Mouse (Mus musculus) left cerebral cortex, adult 11 months (tissue): ENCODE results near the gene Lekr1.
A peak's percentile ranks its signal among the peaks of the same experiment; 100 is the strongest.

Source experiments
- DNase-seq: peaks from one replicate; pipeline ENCODE4 v3.0.0; 2022; ENCODE audit warnings: low spot score

Lekr1 gene

GRCm38 (mm10) chr3:65656902-65657660 lies 8.9 kb upstream of the Lekr1 start:
- no peak for DNase-seq

- DNase-seq, result no peak
Observed at GRCm38 (mm10) chr3:65658081-65658612, 7.9 kb upstream of the Lekr1 start.

DNA sequence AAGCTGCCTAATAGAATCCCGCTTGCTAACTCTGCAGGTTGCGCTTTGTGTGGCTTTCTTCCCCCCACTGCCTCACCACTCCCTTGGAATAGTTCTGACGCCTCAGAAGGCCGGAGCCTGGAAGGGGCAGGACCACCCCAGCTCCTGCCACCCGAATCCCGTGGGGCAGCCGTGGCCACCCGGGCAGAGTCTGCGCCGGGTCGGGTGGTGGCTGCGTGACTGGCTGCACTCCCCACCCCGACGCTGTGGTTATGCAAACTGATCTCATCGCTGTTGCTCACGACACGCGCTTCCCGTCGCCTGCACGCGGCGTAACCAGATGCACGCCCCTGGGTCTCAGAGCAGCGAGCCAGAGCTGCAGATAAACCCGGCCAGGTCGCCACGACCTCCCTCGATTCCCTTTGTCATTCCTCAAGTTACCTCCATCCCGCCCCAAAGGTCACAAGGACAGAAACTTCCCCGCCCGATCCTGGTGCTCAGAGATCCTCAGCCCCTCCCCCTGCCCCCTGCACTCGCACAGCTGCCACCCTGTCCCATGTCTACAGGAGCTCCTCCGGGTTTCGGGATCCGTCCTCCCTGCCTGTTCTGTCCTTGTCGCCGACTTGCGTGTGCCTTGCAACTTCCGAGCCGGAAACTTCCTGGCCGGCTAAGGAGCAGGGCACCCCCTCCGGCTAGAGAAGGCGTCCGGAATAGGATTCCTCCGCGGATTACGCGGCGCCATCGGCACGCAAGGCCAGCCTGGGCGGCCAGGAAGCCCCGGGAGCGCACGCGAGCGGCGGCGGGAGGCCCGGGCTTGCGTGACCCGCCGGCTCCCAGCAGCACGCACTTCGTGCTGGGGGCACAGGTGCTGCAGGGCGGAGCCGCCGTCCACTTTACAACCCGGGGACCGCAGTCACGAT lies 7.1 kb upstream of the Lekr1 start:
- DNase-seq, result peak; percentile 60

DNA sequence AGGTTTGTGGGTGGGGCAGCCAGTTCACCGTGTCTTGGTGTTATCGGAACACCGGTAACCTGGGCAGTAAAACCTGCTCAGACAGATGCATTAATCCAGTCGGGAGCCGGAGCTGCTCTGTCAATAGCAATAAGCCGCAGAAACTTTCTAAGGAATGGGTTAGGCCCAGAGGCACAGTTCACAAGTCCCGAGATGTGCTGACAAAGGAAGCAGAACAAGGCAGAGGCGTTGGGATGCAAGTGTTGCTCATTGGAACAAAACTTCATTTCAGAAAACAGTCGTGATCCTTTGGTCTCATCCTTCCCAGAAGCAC lies 6.5 kb upstream of the Lekr1 start:
- DNase-seq, result no peak

DNA sequence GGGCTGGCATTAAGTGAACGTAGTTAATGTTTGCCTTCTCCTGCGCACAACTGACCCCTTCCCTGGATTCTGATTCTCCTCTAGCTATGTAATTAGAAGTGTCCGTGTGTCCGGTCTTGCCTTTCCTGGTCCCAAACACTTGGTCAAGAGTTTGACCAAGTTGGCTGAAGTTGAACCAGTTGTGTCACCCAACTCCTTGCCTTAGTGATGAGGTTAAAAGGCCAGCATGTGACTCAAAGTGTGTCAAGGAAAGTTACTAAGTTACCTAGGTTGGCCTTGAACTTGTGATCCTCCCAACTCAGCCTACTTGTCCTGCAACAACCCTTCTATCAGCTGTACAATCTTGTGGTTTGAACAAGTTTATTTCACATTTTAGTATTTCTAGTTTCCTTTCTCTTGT lies 5.7 kb upstream of the Lekr1 start:
- no peak for DNase-seq

- no peak for DNase-seq
Observed at GRCm38 (mm10) chr3:65661731-65662130, 4.3 kb upstream of the Lekr1 start.

GRCm38 (mm10) chr3:65663176-65663575 lies 2.9 kb upstream of the Lekr1 start:
- DNase-seq, result no peak

- DNase-seq, result no peak
Observed at GRCm38 (mm10) chr3:65670216-65670615, 4.2 kb downstream of the Lekr1 start.

DNA sequence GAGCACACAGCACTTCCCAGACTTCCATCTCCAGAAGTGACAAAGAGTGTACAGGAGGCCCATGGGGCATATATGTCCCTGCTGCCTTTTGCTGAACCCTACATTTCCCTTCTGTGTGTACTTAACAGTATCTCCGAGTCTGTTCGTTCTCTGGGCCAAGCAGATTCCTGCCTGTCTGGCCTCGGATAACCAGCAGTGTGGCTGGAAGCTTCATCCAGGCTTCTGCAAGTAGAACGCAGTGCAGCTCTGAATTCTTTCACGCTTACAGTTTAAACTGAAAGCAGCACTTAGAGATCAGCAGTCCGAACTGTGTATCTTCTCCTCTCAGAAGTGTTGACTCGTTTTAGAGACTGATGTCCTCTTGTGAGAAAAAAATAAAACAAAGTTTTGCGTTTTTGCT lies 7.7 kb downstream of the Lekr1 start:
- no peak for DNase-seq

GRCm38 (mm10) chr3:65680612-65681011 lies 14.6 kb downstream of the Lekr1 start:
- DNase-seq, result no peak

GRCm38 (mm10) chr3:65689705-65690104 lies 23.7 kb downstream of the Lekr1 start:
- no peak for DNase-seq

- DNase-seq, result no peak
Observed at GRCm38 (mm10) chr3:65690850-65691249, 24.8 kb downstream of the Lekr1 start.

DNA sequence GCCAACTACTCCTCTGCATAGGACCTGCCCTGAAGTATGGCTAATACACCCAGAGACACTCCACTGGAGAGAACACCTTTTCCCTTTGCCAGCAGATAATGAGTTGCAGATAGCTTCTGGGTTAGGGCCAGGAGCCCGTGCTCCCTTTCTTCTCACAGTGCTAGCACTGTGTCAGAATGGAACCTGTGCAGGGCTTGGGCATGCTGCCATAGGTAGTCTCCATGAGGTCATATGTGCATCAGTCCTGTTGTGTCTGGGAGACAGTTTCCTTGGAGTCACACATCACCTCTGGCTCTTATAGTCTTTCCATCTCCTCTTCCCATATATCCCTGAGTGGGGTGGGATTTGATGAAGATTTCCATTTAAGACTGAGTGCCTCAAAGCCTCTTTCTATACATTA lies 33.7 kb downstream of the Lekr1 start:
- no peak for DNase-seq

GRCm38 (mm10) chr3:65714372-65714771 lies 48.3 kb downstream of the Lekr1 start:
- DNase-seq, result no peak

DNA sequence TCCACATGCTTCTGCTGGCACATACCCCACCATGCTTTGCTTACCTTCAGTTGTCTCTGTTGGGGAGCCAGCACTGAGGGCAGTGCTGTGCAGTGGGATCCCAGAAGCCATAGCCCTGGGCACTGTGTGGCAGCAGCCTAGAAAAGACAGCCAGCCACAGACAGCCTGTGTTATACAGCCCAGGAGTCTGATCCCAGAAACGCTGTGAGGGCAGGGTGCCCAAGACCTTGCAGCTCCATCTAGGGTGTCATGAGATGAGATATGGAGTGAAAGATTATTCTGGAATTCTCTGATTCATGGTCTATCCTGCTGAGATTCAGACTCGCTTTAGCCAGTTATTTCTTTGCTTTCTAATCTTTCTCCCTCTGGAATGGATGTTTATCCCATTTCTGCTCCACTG lies 51.4 kb downstream of the Lekr1 start:
- no peak for DNase-seq

DNA sequence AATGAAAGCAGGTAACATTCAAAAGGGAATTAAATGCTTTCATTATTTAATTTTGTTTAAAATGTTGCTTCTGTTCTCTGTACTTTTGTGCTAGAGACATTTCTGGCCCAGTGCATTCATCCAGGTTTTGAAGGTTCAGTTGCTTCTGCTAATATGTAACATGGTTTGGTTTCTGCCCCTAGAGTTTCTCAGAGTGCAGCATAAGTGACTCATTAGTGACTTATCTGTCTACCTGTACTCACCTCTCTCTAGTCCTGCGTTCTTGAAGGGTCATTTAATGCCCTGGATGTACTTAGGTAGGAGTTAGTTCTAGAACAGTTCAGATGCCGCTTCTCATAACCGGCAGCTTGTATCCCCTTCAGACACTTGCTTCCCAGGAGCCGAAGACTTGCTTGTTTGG lies 56.9 kb downstream of the Lekr1 start:
- no peak for DNase-seq

DNA sequence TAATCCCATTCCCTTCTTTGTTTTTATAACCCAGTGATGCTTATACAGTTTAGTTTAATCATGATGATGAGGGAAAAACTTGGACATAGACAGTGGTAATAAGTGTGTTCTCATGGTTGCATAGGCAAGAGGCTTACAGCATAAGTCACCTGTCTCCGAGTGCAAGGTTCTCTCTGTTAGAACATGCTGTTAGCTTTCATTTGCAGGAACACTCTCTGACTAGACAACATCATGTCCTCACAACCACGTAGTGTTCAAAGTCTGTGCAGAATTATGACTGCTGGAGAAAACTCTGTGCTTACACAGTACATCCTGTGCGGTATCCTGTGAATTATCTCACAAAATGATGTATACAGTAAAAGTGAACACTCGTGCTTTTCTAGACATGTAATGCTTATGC lies 57.6 kb downstream of the Lekr1 start:
- DNase-seq, result no peak

- no peak for DNase-seq
Observed at GRCm38 (mm10) chr3:65737816-65738215, 71.8 kb downstream of the Lekr1 start.

GRCm38 (mm10) chr3:65744936-65745335 lies 78.9 kb downstream of the Lekr1 start:
- DNase-seq, result no peak

DNA sequence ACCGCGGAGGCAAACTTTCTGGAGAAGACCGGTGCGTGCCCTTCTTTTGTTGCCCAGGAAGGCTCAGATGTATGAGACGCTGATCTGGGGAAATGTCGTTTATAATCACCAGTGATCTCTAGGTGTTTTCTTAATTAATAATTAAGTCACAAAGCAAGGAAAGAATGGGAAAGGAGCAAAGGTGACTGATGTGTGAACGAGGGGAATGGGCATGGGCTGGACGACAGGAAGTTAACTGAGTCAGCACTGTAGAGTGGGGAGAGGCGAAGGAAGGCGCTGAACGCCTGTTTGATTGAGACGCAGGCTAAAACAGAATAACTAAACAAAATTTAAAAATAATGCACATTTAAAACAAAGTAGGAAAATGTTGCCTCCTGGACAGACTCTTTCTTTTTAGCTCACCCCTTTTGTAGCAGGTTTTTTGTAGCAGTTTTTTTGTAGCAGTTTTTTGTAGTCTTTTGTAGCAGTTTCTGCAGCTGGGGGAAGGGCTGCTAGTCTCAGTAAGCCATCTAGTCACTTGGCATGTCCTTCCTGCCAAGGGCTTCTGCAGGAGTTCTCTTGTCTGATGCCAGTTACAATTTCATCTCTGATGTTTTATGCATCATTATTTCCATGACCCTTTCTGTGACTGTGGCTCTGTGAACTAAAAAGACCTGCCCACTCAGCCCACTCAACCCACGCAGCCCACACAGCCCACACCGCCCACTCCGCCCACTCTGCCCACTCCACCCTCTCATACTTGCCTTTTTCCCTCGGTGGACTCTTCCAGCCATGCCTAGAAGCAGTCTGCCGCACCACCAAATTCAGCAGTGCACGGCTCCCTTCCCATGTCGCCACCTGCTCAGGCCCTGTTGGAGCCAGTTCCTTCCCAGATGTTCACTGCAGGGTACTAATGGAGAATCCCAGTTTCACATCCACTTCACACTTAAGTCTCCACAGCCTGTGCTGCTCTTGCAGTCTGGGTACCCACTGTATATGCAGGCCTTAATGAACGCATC lies 98.8 kb downstream of the Lekr1 start:
- no peak for DNase-seq

DNA sequence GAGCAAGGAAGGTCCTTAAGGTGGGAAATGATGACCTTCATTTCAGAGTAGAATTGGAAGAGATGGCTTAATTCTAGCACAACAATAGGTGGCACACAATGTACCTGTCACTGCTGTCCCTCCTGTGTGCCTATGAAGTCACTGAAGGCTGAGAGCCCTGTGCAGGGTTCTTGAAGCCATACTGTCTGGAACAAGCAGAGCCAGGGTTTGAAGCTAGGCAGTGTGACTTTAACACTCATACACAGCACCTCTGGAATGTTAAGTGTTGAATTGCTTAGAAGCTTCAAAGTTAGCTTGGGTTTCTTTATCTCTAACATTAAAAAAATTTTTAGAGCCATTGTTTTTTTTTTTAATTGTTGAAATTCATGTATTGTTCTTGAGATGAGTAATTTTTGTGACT lies 100.4 kb downstream of the Lekr1 start:
- no peak for DNase-seq
